Mouse (Mus musculus) urinary bladder, adult 18-20 months (tissue): ENCODE results near the gene Gm10277.

Experiments used
- DNase-seq, 2 experiments: peaks; one replicate each; pipeline ENCODE4 v3.0.0; 2022; ENCODE audit warnings: low spot score in 2 of 2, mixed read lengths in 2 of 2

Gene Gm10277

GRCm38 (mm10) chr11:77800491-77800868, 12.9 kb upstream of the Gm10277 start:
- no peak for DNase-seq

- DNase-seq: no peak
These were observed 7.7 kb upstream of the Gm10277 start for GRCm38 (mm10) chr11:77795216-77795615.

- peak; percentile 96 for DNase-seq
These were observed 5.8 kb upstream of the Gm10277 start for GRCm38 (mm10) chr11:77793238-77793930.

- no peak for DNase-seq
These were observed 5.0 kb upstream of the Gm10277 start for GRCm38 (mm10) chr11:77792566-77792909.

- peak; percentile 48 to 59 for DNase-seq
These were observed 4.4 kb upstream of the Gm10277 start for GRCm38 (mm10) chr11:77791752-77792565.

GRCm38 (mm10) chr11:77791241-77791727, 3.7 kb upstream of the Gm10277 start:
- DNase-seq: no peak

GRCm38 (mm10) chr11:77790286-77790685, 2.7 kb upstream of the Gm10277 start:
- no peak for DNase-seq

- DNase-seq: no peak
These were observed 2.0 kb upstream of the Gm10277 start for GRCm38 (mm10) chr11:77789512-77789911.

GRCm38 (mm10) chr11:77785768-77786561, 1.6 kb downstream of the Gm10277 start:
- peak; percentile 43 to 53 for DNase-seq

- DNase-seq: no peak
These were observed 2.2 kb downstream of the Gm10277 start for GRCm38 (mm10) chr11:77785396-77785767.

GRCm38 (mm10) chr11:77784894-77785293, 2.7 kb downstream of the Gm10277 start:
- no peak for DNase-seq

- DNase-seq: no peak
These were observed 3.5 kb downstream of the Gm10277 start for GRCm38 (mm10) chr11:77783747-77784646.

- no peak for DNase-seq
These were observed 4.3 kb downstream of the Gm10277 start for GRCm38 (mm10) chr11:77783211-77783746.

GRCm38 (mm10) chr11:77782104-77782815, 5.3 kb downstream of the Gm10277 start:
- DNase-seq: no peak

GRCm38 (mm10) chr11:77781088-77781487, 6.5 kb downstream of the Gm10277 start:
- no peak for DNase-seq

GRCm38 (mm10) chr11:77779240-77779639, 8.3 kb downstream of the Gm10277 start:
- DNase-seq: no peak

GRCm38 (mm10) chr11:77777937-77778336, 9.6 kb downstream of the Gm10277 start:
- no peak for DNase-seq

GRCm38 (mm10) chr11:77777436-77777835, 10.1 kb downstream of the Gm10277 start:
- no peak for DNase-seq

GRCm38 (mm10) chr11:77775701-77776400, 11.7 kb downstream of the Gm10277 start:
- DNase-seq: no peak
